Mouse (Mus musculus): Measurements from ENCODE around the gene Pum1.
A peak's percentile ranks its signal among the peaks of the same experiment; 100 is the strongest.

Pum1 gene

DNA sequence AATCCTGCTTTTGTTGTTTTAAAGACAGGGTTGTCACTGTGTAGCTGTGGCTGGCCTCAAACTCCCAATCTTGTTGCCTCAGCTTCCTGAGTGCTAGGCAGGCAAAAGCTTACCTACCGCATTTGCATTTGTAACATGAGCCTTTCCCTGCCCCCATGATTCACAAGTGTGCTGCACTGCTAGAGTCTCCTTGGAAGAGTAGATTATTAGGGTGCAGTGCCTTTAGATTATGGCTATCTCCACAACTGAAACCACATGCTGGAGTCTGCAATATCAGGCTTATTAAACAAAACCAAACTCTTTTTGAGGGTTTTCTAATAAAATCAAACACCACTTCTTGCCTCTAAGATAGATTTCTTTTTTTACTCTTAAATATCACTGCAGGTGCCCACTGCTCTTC, 59.5 kb downstream of the Pum1 start:
- DNase-seq (ENCODE audit: low spot score in 2 of 2), result no peak

DNA sequence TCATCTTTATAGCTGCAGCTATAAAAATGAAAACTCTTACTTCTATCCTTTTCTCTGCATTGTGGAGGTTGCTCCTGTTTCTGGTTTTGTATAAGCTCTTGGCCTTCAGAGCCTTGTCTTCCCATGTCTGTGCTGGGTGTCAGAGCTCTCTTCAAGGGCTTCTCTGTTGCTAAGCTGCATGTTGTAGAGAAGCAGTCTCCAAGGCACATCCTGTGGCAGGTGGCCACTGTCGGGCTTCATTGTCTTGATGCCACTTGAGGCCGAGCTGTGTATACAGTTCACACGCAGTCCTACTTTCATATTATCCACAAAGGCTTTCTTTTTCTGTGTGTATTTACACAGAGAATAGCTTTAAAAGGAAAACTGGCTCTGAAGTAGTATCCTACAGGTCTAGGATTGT, 63.0 kb downstream of the Pum1 start:
- DNase-seq (ENCODE audit: low spot score in 2 of 2), result no peak

DNA sequence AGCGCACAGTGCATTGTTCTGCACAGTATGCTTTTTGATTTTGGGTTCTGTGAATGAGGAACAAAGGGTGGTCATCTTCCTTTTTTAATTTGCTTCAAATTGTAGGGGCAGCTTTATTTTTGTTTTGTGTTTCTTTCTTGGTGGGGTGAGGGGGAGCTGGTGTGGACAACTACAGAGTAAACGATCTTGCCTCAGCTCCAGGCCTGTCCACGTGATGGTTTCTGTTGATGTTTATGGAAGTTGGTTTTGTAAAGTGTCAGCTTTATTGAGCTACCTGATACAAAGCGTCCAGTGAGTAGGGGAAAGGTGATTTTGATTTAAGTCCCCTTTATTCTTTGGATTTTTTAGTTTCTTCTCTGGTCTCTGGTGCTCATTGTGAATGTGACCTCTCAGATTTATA, 72.8 kb downstream of the Pum1 start:
- no peak for DNase-seq (ENCODE audit: low spot score in 2 of 2)

DNA sequence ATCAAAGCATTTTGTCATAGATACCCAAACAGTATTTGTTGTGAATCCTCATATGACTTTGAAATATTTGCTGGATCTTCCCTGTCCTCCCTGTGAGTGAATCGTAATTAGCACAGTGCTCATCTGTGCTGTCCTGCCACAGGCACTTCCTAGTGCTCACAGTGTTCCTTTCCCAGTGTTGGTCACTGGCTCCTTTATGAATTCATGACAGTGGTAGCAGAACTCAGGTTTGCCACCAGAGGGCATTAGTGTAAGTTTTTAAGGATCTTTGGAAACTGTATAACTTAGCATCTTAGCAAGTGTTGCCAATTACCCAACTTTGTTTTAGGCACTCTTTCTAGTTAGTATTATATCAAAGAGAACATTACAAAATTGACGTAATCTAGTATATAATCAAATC, 75.4 kb downstream of the Pum1 start:
- DNase-seq (ENCODE audit: low spot score in 2 of 2), result no peak

DNA sequence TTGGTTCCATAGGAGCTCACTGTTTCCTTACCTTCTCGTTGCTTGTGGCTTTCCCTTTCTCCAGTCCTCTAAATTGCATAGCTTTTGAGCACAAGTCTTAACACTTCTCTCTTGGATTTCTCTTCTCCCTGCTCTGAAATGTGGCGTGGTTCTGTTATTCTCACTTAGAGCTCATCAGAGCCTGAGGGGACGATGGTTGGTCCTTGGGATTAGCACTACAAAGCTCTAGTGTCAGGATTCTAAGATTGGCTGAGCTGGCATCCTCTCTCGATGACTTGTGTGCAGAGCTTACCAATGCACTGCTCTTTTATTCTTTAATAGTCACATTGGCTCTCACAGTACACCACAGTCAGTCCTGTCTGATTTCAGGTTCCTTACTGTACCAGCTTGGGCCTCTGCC, 80.9 kb downstream of the Pum1 start:
- DNase-seq (ENCODE audit: low spot score in 2 of 2), result no peak

DNA sequence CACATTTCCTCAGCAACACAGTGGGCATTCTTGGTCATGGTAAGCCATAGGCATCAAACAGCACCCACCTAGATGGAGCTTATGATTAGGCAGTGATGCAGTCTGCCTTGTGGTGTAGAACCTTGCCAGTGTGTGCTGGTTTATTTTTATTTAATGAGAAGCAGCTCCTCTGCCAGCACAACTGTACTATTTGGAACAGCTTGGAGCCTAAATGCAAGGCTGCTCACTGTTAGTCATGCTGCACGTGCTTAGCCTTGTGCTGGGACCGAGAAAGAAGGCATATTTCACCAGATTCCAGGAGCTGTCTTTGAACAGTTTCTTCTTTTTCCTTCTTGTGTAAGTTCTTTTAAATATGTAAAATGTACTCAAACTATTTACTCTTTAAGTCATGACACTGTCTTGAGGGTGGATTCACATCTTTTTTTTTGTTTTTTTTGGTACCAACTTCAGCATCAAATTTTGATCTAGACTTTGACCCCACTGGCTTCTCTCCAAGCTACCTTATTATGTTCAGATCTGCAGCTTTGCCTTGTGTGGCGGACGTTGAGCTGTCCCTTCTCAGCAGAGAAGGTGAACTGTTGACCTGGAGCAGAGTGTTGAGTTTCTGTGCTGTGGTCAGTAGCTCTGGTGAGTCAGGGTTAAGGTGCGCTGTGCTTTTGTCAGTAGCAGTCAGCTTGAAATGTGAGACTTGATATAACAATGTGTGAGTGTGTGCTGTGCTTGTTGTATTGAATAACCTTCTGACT, 82.6 kb downstream of the Pum1 start:
- no peak for DNase-seq (ENCODE audit: low spot score in 2 of 2)

DNA sequence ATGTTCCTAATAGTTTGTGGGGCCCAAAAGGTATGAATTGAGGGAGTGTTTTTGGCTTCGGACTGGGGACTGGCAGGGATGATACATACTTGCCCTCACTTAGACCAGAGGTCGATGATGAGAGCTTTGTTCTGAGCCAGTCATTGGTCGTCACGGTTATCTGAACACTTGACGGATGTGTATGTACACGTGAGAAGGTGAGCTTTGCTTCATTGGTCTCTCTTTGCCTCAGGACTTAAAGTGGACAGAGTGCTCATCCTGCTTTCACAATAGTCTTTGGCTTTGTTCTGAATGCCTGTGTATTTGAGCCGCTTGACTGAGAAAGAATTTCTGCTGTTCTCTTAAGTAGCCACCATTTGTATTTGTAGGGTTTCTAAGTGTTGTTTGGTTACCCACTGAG, 86.4 kb downstream of the Pum1 start:
- DNase-seq (ENCODE audit: low spot score in 2 of 2), result no peak

DNA sequence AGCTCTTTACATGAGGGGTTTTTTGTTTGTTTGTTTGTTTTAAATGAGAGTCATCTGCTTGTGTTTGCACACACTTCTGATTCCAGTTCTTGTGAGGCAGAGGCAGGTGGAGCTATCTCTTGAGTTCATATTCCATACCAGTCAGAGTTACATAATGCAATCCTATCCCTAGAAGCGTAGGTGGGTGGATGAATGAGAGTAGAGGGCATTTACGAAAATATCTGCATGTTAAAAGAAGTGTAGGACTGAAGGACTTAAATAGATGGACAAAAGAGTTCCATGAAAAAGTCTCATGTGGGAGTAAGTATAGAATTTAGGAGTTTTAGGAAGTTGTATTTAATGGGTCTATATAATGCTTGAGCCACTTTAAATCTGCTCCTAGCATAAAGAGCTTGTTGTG, 88.8 kb downstream of the Pum1 start:
- DNase-seq (ENCODE audit: low spot score in 2 of 2), result no peak

DNA sequence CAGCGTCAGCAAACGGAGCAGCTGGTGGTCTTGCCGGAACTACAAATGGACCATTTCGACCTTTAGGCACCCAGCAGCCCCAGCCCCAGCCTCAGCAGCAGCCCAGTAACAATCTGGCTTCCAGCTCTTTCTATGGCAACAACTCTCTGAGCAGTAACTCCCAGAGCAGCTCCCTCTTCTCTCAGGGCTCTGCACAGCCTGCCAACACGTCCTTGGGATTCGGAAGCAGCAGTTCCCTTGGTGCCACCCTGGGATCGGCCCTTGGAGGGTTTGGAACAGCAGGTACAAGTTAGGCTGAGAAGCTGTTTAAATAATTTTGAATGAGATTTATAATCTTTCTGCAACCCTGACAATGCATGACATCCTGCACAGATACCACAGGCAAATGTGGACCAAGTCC, 89.5 kb downstream of the Pum1 start:
- DNase-seq (ENCODE audit: low spot score in 2 of 2), result no peak

DNA sequence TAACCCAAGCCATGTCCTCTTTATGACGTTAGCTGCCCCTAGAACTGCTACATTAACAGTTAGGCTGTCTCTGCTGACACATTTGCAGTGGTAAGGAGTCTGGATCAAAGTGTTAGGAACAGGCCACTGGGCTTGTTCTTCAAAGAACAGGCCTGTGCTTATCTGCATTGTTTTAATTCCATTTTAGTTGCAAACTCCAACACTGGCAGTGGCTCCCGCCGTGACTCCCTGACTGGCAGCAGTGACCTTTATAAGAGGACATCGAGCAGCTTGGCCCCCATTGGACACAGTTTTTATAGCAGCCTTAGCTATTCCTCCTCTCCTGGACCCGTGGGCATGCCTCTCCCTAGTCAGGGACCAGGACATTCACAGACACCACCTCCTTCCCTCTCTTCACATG, 90.6 kb downstream of the Pum1 start:
- DNase-seq (ENCODE audit: low spot score in 2 of 2), result no peak

DNA sequence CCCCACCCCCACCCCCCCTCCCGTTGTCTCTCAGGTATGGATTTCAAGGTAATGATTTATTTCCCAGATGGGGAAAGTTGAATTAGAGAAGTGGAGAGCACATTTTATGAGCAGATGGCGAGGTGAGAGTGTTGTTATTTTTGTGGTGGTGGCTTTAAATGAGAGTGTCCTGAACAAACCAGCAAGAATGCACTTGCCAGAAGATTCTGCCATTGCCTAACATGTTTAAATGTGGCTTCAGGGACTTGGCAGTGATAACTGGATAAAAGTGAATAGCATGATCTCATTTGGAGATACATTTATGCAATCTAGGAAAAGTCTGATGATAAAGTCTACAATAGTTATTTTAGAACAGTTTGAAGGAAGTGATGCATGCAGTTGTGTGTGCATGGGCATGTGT, 91.7 kb downstream of the Pum1 start:
- no peak for DNase-seq (ENCODE audit: low spot score in 2 of 2)

DNA sequence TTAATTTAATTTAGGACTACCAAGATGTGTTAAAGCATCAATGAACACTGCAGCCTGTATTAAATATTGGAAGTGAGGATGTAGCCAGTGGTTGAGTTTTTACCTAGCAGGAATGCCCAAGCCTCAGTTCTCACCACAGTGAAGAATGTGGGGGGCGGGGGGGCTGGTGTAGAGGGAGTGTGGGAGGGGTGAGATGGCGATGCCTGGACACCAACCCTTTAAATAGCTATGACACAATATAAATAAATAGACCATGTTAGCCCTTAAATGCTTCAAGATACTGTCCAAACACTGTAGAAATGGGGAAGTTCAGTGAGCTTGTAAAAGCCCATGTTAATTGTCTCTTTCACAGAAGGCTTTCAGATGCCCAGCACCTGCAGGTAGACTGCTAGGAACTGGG, 96.8 kb downstream of the Pum1 start:
- DNase-seq (ENCODE audit: low spot score in 2 of 2), result no peak

DNA sequence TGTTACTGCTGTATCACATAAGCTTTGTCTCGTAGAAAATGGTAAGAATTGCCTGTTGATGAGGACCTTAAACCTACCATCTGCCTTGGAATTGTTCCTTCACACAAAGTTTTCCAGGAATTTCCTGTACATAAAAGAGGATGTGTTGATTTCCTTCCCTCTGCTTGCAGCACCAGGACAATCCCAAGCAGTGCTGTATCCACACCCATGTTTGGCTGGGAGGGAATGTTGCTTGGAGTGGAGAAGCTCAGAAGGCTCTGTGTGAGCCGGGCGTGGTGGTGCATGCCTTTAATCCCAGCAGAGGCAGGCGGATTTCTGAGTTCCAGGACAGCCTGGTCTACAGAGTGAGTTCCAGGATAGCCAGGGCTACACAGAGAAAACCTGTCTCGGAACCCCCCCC, 98.7 kb downstream of the Pum1 start:
- no peak for DNase-seq (ENCODE audit: low spot score in 2 of 2)

DNA sequence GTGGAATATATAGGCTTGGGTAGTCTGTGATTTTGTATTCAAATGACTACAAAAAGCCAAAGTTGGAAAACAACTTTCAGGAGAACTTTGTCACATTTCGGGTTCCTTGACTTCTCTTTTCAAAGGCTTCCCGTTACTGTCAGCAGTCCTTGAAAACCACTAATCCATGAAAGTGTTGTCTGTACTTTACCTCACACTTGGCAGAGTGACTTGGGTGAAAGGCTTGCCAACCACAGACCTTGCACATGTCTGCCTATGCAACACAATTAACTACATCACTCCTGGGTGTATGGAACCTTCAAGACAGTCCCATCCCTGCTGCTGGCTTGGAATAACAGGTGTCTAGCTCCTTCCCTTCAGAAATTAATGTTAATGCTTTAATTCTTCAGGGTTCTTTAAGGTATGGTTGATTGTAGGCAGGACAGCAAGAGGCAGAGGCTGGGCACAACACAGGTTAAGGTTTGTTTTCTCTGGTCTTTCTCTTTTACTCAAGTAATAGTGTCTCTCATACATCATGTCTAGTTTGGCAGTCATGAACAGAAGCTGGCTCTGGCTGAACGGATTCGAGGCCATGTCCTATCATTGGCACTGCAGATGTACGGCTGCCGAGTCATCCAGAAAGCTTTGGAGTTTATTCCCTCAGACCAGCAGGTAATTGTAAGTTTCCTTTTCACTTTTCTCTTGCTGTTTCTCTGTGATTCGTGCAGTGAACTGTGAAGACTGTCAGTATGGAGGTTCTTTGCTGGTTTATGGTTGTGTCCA, 102.5 kb downstream of the Pum1 start:
- DNase-seq (ENCODE audit: low spot score in 2 of 2), result no peak

DNA sequence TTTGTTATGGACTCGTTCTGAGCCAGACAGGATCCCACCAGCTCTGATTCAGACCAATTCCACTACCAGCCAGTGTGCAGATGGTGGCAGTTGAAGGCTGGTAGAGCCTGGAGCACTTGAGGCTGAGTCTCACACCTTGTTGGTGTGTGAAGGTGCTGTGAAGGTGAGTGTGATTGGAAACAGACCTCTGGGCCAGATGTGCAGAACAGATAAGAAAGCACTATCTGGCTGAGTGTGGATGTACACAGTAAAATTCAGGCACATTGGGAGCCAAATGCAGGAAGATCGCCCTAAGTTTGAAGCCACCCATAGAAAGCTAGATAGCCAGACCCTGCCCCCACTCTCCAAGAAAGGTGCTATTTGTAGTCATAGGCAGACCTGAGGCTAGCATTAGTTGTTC, 103.3 kb downstream of the Pum1 start:
- DNase-seq (ENCODE audit: low spot score in 2 of 2), result no peak

DNA sequence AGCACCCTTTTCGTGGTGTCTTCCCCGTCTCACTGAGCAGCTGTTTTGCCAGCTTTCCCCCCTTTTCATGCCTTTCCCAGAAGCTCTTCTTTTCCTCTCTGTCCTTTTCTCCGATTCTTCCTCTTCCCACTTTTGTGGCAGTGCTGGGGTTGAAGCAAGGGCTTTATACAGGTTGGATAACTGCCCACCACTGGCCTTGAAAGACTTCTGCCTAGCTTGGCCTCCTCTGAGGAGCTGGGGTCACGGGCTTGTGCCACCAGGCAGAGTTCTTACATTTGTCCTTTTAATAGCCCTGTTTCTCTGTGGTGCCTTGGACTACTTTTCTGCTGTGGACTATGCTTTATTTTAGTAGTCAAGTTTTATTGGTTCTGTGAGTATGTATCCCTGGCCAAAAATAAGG, 103.8 kb downstream of the Pum1 start:
- no peak for DNase-seq (ENCODE audit: low spot score in 2 of 2)

DNA sequence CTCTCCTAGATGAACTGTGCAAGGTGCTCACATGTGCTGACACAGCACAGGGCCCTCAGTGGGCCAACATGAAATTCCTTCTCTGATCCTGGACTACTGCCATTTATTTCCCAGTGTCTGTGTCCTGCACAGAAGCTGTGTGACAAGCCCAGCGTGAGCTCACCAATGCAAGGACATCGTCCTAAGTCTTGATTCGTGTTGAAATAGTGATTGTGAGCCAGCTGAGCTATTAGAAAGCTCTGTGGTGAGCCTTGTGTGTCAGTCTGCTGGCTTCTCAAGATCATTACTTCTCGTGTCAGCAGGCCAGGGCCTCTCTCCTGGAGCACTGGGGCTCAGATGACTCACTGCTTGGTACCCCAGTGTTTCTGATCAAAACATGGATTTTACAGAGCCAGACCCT, 110.8 kb downstream of the Pum1 start:
- DNase-seq (ENCODE audit: low spot score in 2 of 2), result no peak

DNA sequence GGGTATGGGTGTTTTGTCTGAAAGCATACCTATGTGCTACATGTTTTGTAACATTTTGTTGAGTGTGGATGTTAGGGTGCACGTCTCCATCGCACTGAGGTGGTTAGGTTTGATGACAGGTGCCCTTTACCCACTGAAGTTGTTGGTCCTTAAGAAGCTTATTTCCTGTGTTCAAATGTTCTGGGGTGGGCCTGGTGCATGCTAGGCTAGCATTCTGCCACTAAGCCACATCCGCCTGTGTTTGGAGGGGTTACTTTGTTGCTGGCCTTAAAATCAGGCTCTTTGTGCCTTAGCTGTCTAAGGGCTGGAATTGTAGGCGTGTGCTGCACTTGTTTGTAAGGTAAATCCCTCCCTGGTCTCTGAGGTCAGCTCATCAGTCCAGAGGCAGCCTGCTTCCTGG, 111.7 kb downstream of the Pum1 start:
- DNase-seq (ENCODE audit: low spot score in 2 of 2), result no peak

DNA sequence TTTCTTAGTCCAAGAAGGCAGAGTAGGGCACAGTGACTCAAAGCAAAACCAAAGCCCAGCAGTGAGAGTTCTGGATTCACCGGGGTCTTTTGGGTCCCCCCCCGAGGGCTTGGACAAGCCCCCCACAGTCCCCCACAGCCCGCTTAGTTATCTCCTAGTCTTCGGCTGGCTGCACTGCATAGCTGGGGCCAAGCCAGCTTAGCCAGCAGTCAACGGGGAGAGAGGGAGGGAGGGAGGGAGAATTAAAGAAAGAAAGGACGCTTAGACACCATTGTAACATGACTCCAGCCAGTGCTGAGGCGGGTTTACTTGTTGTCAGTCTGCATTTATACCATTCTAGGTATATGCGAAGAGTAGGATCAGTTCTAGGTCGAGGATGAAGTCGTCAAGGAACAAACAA, 114.5 kb downstream of the Pum1 start:
- no peak for DNase-seq (ENCODE audit: low spot score in 2 of 2)

DNA sequence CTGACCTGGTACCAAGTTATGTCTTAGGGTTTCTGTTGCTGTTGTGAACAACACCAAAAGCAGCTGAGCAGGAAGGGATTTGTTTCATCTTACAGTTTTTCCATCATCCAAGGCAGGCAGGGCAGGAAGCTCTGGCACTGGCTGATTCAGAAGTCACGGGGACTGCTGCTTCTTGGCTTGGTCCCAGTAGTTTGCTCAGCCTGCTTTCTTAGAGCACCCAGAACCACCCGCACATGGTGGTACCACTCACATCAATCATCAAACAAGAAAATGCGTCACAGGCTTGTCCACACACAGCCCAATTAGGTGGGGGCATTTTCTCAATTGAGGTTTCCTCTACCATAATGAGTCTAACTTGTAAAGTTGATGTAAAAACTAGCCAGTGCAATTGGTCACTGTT, 115.9 kb downstream of the Pum1 start:
- DNase-seq (ENCODE audit: low spot score in 2 of 2), result no peak

DNA sequence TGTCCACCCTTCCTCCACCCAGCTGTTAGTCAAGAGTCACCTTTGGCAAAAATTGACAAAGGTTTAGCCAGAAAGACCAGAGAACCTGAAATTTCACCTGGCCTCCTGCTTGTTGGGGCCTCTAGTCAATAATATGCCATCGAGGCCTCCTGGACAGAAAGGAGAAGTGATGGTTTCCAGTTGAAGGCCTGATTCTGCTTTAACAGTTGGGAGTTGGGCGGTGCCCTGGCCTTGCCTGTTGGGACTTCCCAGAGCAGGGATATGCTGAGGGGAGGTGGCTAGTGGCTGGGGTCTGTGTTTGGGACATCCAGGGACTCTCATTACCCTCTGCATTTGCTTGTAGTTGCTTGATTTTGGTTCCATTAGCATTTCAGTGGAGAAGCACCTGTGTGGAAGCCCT, 119.4 kb downstream of the Pum1 start:
- no peak for DNase-seq (ENCODE audit: low spot score in 2 of 2)

DNA sequence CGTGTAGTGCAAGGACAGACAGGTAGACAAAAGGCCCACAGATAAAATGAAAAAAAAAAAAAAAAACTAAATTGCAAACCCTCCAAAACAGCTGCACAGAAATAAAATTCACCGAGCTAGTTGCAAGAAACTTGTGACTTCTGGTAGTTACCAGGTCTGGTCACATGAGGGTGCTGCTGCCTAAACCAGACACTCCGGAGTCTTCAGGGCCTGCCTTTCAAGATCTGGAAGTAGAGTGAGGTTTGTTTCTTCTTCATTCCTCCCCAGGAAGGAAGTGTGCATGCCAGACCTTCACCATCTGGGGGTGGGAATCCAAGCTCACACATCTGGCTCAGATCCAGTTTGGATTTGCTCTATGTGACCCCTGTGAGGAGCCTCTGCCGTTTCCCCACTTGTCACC, 121.6 kb downstream of the Pum1 start:
- no peak for DNase-seq (ENCODE audit: low spot score in 2 of 2)

DNA sequence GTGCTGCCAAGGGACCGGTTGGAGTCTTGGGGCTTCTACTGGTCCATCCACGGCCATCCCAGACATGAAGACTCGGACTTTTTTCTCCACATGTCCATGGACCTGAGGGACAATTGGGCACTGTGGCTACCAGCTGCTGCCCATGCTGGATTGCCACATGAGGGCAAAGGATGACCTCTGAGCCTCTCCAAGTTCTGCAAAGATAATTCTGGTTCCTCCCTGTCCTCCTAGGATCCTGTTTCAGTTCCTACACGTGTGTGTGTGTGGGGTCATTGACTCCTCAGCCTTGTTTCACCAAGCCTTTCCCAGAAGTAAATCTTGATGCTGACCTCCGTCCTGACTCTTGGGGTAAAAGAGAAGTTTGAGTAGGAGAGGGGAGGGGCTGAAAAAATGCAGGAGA, 124.4 kb downstream of the Pum1 start:
- DNase-seq (ENCODE audit: low spot score in 2 of 2), result no peak

DNA sequence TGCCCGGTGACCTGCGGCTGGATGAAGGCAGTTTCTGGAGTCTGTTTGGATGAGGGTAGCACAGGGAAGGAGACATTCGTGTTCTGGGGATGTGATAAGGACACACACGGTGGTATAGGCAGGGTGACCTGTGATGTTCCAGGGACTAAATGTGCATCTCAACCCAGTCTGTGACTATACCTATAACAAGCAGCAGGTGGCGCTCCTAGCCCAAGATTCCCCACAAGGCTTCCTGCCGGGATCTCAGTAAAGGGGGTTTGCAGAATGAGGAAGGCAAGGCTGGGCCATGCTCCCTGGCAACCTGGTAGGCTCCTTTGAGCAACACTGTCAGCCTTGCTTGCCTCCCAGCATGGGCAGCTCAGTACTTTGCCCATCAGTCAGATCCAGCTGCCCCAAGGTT, 127.1 kb downstream of the Pum1 start:
- peak; percentile 64 to 80 for DNase-seq (ENCODE audit: low spot score in 2 of 2)
